Mouse (Mus musculus): ENCODE results near the gene Sh3bp2. TPM values are rescaled to one million over a fixed set of nuclear protein-coding genes. Genes with fewer than 3 reads are reported as not detected.

Sh3bp2 gene
- total and polyA plus RNA-seq, 3 experiments = 7.9 to 12.0 TPM; not detected in 1

DNA sequence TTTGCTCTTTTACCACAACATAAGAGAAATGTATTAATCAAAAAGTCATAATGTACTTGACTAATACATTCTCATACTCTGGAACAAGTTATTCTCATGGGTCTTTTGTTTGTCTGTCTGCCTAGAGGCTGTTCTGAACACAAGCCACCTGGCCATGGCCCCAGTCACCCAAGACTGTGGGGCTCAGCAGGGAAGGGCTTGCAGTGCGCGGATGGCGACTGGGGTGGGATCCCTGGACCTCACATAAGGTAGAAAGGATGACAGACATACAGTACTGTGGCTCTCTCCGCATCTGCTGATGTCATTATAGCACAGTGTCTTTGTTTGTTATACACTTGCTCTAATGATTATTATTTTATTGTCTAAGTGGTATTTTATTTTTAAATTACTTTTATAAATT, 65.1 kb downstream of the Sh3bp2 start:
- DNase-seq (ENCODE audit: low read depth, low spot score) = no peak
- Histone ChIP-seq H3K9me3 (replicated peaks; ENCODE audit: insufficient read depth, low read length) (no peaks in the 10 kb centered on the region), H3K4me3 (ENCODE audit: control insufficient read depth in 1 of 2, insufficient read depth in 1 of 2, low read depth in 2 of 2, low read length in 2 of 2) (no peak overlapping the region), H3K27ac (ENCODE audit: control insufficient read depth, low read depth, low read length) (no peak overlapping the region), H3K79me2 (ENCODE audit: control insufficient read depth, insufficient read depth, low read length, poor library complexity) (peaks cover 2% of the 10 kb centered on the region; the same call in 1 of the 2 replicates), H3K9ac (ENCODE audit: control insufficient read depth, low read depth, low read length, poor library complexity, severe bottlenecking) (no peak overlapping the region), H3K36me3 (ENCODE audit: control insufficient read depth in 1 of 2, insufficient read depth in 2 of 2, low read length in 2 of 2) (no peaks in the 10 kb centered on the region), H3K4me1 (ENCODE audit: control insufficient read depth in 1 of 2, insufficient read depth in 2 of 2, low read length in 2 of 2) (no peaks in the 10 kb centered on the region), H3K27me3 (ENCODE audit: control insufficient read depth in 1 of 2, insufficient read depth in 2 of 2, low read length in 2 of 2) (no peaks in the 10 kb centered on the region)
- TF ChIP-seq MEF2A (IDR thresholded peaks at IDR 0.05; ENCODE audit: extremely low read depth, insufficient replicate concordance, low read depth, low read length, poor library complexity, severe bottlenecking) (no peak), ZMIZ1 (IDR thresholded peaks at IDR 0.05; ENCODE audit: low read depth, low read length) (no peak), ZKSCAN1 (IDR thresholded peaks at IDR 0.05; ENCODE audit: low read depth, low read length) (no peak), USF1 (IDR thresholded peaks at IDR 0.05; ENCODE audit: low read depth, low read length) (no peak), RAD21 (IDR thresholded peaks at IDR 0.05; ENCODE audit: low read depth, low read length) (no peak), POLR2AphosphoS2 (IDR thresholded peaks at IDR 0.05; ENCODE audit: low read length) (no peak), MAFK (IDR thresholded peaks at IDR 0.05; ENCODE audit: borderline replicate concordance, low read depth, low read length) (no peak), TCF12 (IDR thresholded peaks at IDR 0.05; ENCODE audit: low read depth, low read length) (no peak), SIN3A (IDR thresholded peaks at IDR 0.05; ENCODE audit: low read length) (no peak), E2F4 (IDR thresholded peaks at IDR 0.05; ENCODE audit: borderline replicate concordance, low read depth, low read length) (no peak)

DNA sequence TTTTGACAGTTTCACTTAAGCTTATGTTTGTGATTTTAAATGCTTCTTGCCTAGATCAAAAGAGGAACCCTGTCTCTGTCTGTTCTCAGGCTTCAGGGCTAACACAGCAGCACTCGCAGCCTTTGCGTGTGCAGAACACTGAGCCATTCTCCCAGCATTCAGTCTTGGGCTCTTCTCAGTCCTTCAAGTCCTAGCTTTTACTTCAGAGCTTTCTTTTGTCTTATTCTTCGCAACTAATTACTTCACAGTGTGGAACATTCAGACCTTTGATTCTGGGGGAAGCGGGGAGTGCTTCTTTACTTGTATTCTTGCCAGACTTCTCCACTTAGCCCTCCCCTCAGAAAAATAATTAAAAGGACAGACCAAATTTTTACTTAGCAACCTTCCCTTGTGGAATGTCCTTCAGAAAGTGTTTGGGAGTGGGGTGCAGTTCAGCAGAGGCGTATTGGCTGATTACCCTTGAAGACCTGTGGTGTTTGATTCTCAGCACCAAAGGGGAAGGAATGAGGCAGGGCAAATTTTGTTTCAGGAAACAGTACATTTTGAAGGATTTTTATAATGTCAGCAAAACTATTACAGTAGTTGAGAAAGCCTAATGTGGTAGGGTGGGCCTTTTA, 65.9 kb downstream of the Sh3bp2 start:
- no peak overlapping the region for H3K27ac ChIP-seq (ENCODE audit: control insufficient read depth, low read depth, low read length)
- no peaks in the 10 kb centered on the region for H3K9me3 ChIP-seq (replicated peaks; ENCODE audit: insufficient read depth, low read length)
- H3K4me1 ChIP-seq (ENCODE audit: control insufficient read depth in 1 of 2, insufficient read depth in 2 of 2, low read length in 2 of 2) = no peaks in the 10 kb centered on the region
- no peaks in the 10 kb centered on the region for H3K36me3 ChIP-seq (ENCODE audit: control insufficient read depth in 1 of 2, insufficient read depth in 2 of 2, low read length in 2 of 2)
- H3K4me3 ChIP-seq (ENCODE audit: control insufficient read depth in 1 of 2, insufficient read depth in 1 of 2, low read depth in 2 of 2, low read length in 2 of 2) = no peak overlapping the region
- H3K27me3 ChIP-seq (ENCODE audit: control insufficient read depth in 1 of 2, insufficient read depth in 2 of 2, low read length in 2 of 2) = no peaks in the 10 kb centered on the region
- no peak for DNase-seq (ENCODE audit: low read depth, low spot score)
- no peak for TF ChIP-seq ZKSCAN1 (IDR thresholded peaks at IDR 0.05; ENCODE audit: low read depth, low read length)
- TF ChIP-seq TBP (IDR thresholded peaks at IDR 0.05; ENCODE audit: low read depth, low read length) = no peak
- TF ChIP-seq NRF1 (IDR thresholded peaks at IDR 0.05; ENCODE audit: insufficient read depth, low read depth, low read length, poor library complexity, severe bottlenecking) = no peak
- TF ChIP-seq ETS1 (IDR thresholded peaks at IDR 0.05; ENCODE audit: low read depth, low read length) = no peak
- no peak for TF ChIP-seq CHD2 (IDR thresholded peaks at IDR 0.05; ENCODE audit: low read length)
- TF ChIP-seq RAD21 (IDR thresholded peaks at IDR 0.05; ENCODE audit: low read depth, low read length) = no peak
- no peak for TF ChIP-seq BHLHE40 (IDR thresholded peaks at IDR 0.05; ENCODE audit: borderline replicate concordance, low read depth, low read length)
- TF ChIP-seq TAL1 (IDR thresholded peaks at IDR 0.05; ENCODE audit: low read length) = no peak
- no peak for TF ChIP-seq E2F4 (IDR thresholded peaks at IDR 0.05; ENCODE audit: borderline replicate concordance, low read depth, low read length)
- TF ChIP-seq SMC3 (IDR thresholded peaks at IDR 0.05; ENCODE audit: low read depth, low read length) = no peak
- no peak for TF ChIP-seq MAFK (IDR thresholded peaks at IDR 0.05; ENCODE audit: borderline replicate concordance, low read depth, low read length)
- no peak for TF ChIP-seq ZMIZ1 (IDR thresholded peaks at IDR 0.05; ENCODE audit: low read depth, low read length)
- no peak for TF ChIP-seq POLR2AphosphoS5 (IDR thresholded peaks at IDR 0.05; ENCODE audit: borderline replicate concordance, low read depth, low read length)
- TF ChIP-seq USF1 (IDR thresholded peaks at IDR 0.05; ENCODE audit: low read depth, low read length) = no peak
- TF ChIP-seq MAX (IDR thresholded peaks at IDR 0.05; ENCODE audit: low read length) = no peak
- no peak for TF ChIP-seq TCF12 (IDR thresholded peaks at IDR 0.05; ENCODE audit: low read depth, low read length)
- no peak for TF ChIP-seq ZNF384 (IDR thresholded peaks at IDR 0.05; ENCODE audit: low read depth, low read length)
- no peak for TF ChIP-seq NELFE (IDR thresholded peaks at IDR 0.05; ENCODE audit: low read depth, low read length)
- TF ChIP-seq GATA1 (IDR thresholded peaks at IDR 0.05; ENCODE audit: low read depth, low read length) = no peak
- peaks cover 2% of the 10 kb centered on the region; the same call in 1 of the 2 replicates for H3K79me2 ChIP-seq (ENCODE audit: control insufficient read depth, insufficient read depth, low read length, poor library complexity)
- no peak overlapping the region for H3K9ac ChIP-seq (ENCODE audit: control insufficient read depth, low read depth, low read length, poor library complexity, severe bottlenecking)

Data from MEL (cell line).